Mouse (Mus musculus) limb, embryonic 12.5 days (tissue): Measurements from ENCODE around the gene Gm35315. TPM values are rescaled to one million over a fixed set of nuclear protein-coding genes. Genes with fewer than 3 reads are reported as not detected.
"Not testable (repeated sequence)": the region's sequence is repeated elsewhere in the genome, so short reads cannot be mapped to it uniquely, and the experiment has no call there.

Experiments used
- ATAC-seq: fragments of 200-750 bp; cut with Nextera tagmentation; 2 replicates; pipeline ENCODE4 v1.8.0; 2017; ENCODE audit warnings: low read depth, moderate TSS enrichment; ENCODE audit not compliant: insufficient number of reproducible peaks, insufficient read depth, low FRiP score, low TSS enrichment
- H3K27ac ChIP-seq: fragments of 300-500 bp; sonication (generic); 2 replicates; pipeline ENCODE4 v1.5.1; 2016; ENCODE audit warnings: mild to moderate bottlenecking, moderate library complexity
- H3K27me3 ChIP-seq: fragments of 300-500 bp; sonication (generic); 2 replicates; pipeline ENCODE4 v1.6.1; 2016; ENCODE audit warnings: mild to moderate bottlenecking, moderate library complexity
- H3K36me3 ChIP-seq: fragments of 300-500 bp; sonication (generic); 2 replicates; pipeline ENCODE4 v1.6.1; 2016; ENCODE audit warnings: mild to moderate bottlenecking, moderate library complexity
- H3K4me1 ChIP-seq: fragments of 300-500 bp; sonication (generic); replicated peaks from 2 replicates; pipeline ENCODE4 v1.6.1; 2016
- H3K4me2 ChIP-seq: fragments of 300-500 bp; sonication (generic); 2 replicates; pipeline ENCODE4 v1.6.1; 2016; ENCODE audit warnings: mild to moderate bottlenecking, moderate library complexity
- H3K4me3 ChIP-seq: fragments of 300-500 bp; sonication (generic); replicated peaks from 2 replicates; pipeline ENCODE4 v1.5.1; 2016; ENCODE audit warnings: mild to moderate bottlenecking
- H3K9ac ChIP-seq: fragments of 300-500 bp; sonication (generic); replicated peaks from 2 replicates; pipeline ENCODE4 v1.6.1; 2016; ENCODE audit warnings: mild to moderate bottlenecking, moderate library complexity
- H3K9me3 ChIP-seq: fragments of 300-500 bp; sonication (generic); 2 replicates; pipeline ENCODE4 v1.6.1; 2016; ENCODE audit warnings: mild to moderate bottlenecking, moderate library complexity
- WGBS: fragments of 180-500 bp; shearing (Covaris S2); methylation state at CpG from one replicate; pipeline ENCODE4 v1.1.7; 2016; 5-methylcytosine and 5-hydroxymethylcytosine counted together
- polyA plus RNA-seq: library from polyadenylated mRNA; unstranded; fragments of >200 nt; fragmentation: Nextera tagmentation; extraction: Ambion mirVana; gene quantifications from 2 replicates; pipeline ENCODE4 v1.2.1, GENCODE M21; 2016

Gm35315 gene
- 1.1 and 1.7 TPM in 2 replicates for polyA plus RNA-seq

GRCm38 (mm10) chr5:110094030-110094846 lies at the start of gene Gm35315:
Gene Gm35315, minus strand, starts transcription at chr5:110094420.
- Histone ChIP-seq H3K9ac (peak within 1 kb of the TSS; percentile 54), H3K27me3 (no peaks in the 10 kb centered on the region), H3K27ac (peak within 1 kb of the TSS; percentile 79), H3K9me3 (no peaks in the 10 kb centered on the region), H3K4me1 (peaks cover 10% of the 10 kb centered on the region), H3K4me2 (peak within 1 kb of the TSS; percentile 72), H3K4me3 (peak within 1 kb of the TSS; percentile 50), H3K36me3 (no peaks in the 10 kb centered on the region)
- peak; percentile 93 for ATAC-seq
- 3% methylated on average over 25 of the region's 25 CpGs for WGBS

- ATAC-seq = no peak
- Histone ChIP-seq H3K9ac (no peak overlapping the region), H3K36me3 (peaks cover 69% of the 10 kb centered on the region), H3K4me2 (no peak overlapping the region), H3K9me3 (no peaks in the 10 kb centered on the region), H3K27me3 (no peaks in the 10 kb centered on the region), H3K27ac (no peak overlapping the region), H3K4me1 (no peaks in the 10 kb centered on the region), H3K4me3 (no peak overlapping the region)
- 85% methylated on average over 5 of the region's 5 CpGs for whole genome bisulfite sequencing
Observed at GRCm38 (mm10) chr5:110143007-110143406, 48.8 kb upstream of the Gm35315 start.

GRCm38 (mm10) chr5:110142309-110142708 lies 48.1 kb upstream of the Gm35315 start:
- H3K9ac ChIP-seq = no peak overlapping the region
- H3K4me1 ChIP-seq = no peaks in the 10 kb centered on the region
- ATAC-seq = no peak
- no peak overlapping the region for H3K4me3 ChIP-seq
- H3K4me2 ChIP-seq = no peak overlapping the region
- no peak overlapping the region for H3K27ac ChIP-seq
- no peaks in the 10 kb centered on the region for H3K9me3 ChIP-seq
- H3K27me3 ChIP-seq = no peaks in the 10 kb centered on the region
- WGBS = 92% methylated on average over 2 of the region's 2 CpGs
- peaks cover 66% of the 10 kb centered on the region for H3K36me3 ChIP-seq

GRCm38 (mm10) chr5:110140424-110140823 lies 46.2 kb upstream of the Gm35315 start:
- Histone ChIP-seq H3K27me3 (no peaks in the 10 kb centered on the region), H3K4me3 (no peak overlapping the region), H3K9me3 (no peaks in the 10 kb centered on the region), H3K4me2 (no peak overlapping the region), H3K4me1 (no peaks in the 10 kb centered on the region; the same call in 1 of the 2 replicates), H3K27ac (no peak overlapping the region), H3K9ac (no peak overlapping the region), H3K36me3 (peaks cover 50% of the 10 kb centered on the region)
- no peak for ATAC-seq
- 92% methylated on average over 7 of the region's 7 CpGs for WGBS

- H3K27me3 ChIP-seq = no peaks in the 10 kb centered on the region
- no peak for ATAC-seq
- no peak overlapping the region for H3K27ac ChIP-seq
- H3K9ac ChIP-seq = no peak overlapping the region
- peaks cover 5% of the 10 kb centered on the region; the same call in 1 of the 2 replicates for H3K9me3 ChIP-seq
- no peak overlapping the region for H3K4me3 ChIP-seq
- no peaks in the 10 kb centered on the region; the same call in 1 of the 2 replicates for H3K4me1 ChIP-seq
- WGBS = 92% methylated on average over 3 of the region's 3 CpGs
- H3K36me3 ChIP-seq = peaks cover 39% of the 10 kb centered on the region
- no peak overlapping the region for H3K4me2 ChIP-seq
Observed at GRCm38 (mm10) chr5:110139325-110139724, 45.1 kb upstream of the Gm35315 start.

GRCm38 (mm10) chr5:110137816-110138215 lies 43.6 kb upstream of the Gm35315 start:
- no peak for ATAC-seq
- Histone ChIP-seq H3K36me3 (peaks cover 28% of the 10 kb centered on the region), H3K4me1 (no peaks in the 10 kb centered on the region; the same call in 1 of the 2 replicates), H3K9ac (no peak overlapping the region), H3K27ac (no peak overlapping the region), H3K27me3 (no peaks in the 10 kb centered on the region), H3K4me3 (no peak overlapping the region), H3K4me2 (no peak overlapping the region), H3K9me3 (peaks cover 15% of the 10 kb centered on the region)
- WGBS = 96% methylated on average over 3 of the region's 3 CpGs

GRCm38 (mm10) chr5:110136087-110136464 lies 41.9 kb upstream of the Gm35315 start:
- peaks cover 15% of the 10 kb centered on the region for H3K36me3 ChIP-seq
- no peaks in the 10 kb centered on the region for H3K27me3 ChIP-seq
- no peaks in the 10 kb centered on the region; the same call in 1 of the 2 replicates for H3K4me1 ChIP-seq
- peaks cover 20% of the 10 kb centered on the region for H3K9me3 ChIP-seq
- H3K27ac ChIP-seq = peak overlapping the region; percentile 23; the same call in 1 of the 2 replicates
- peak overlapping the region; percentile 82 for H3K4me2 ChIP-seq
- WGBS = 5% methylated on average over 18 of the region's 18 CpGs
- H3K4me3 ChIP-seq = peak overlapping the region; percentile 82
- peak overlapping the region; percentile 73 for H3K9ac ChIP-seq
- no peak for ATAC-seq

GRCm38 (mm10) chr5:110135293-110136086 lies 41.3 kb upstream of the Gm35315 start, which contains the start of gene Chfr:
Gene Chfr, plus strand, starts transcription at chr5:110135842.
- Histone ChIP-seq H3K4me2 (peak within 1 kb of the TSS; percentile 82), H3K9me3 (peaks cover 20% of the 10 kb centered on the region), H3K4me1 (no peaks in the 10 kb centered on the region; the same call in 1 of the 2 replicates), H3K27ac (peak within 1 kb of the TSS; percentile 45), H3K36me3 (peaks cover 19% of the 10 kb centered on the region), H3K27me3 (no peaks in the 10 kb centered on the region), H3K9ac (peak within 1 kb of the TSS; percentile 73), H3K4me3 (peak within 1 kb of the TSS; percentile 82)
- WGBS = 4% methylated on average over 46 of the region's 46 CpGs
- peak; percentile 98 for ATAC-seq

- WGBS = 90% methylated on average over 3 of the region's 3 CpGs
- H3K27me3 ChIP-seq, H3K9me3 ChIP-seq, ATAC-seq, H3K4me2 ChIP-seq, H3K27ac ChIP-seq, H3K4me3 ChIP-seq, H3K9ac ChIP-seq, H3K4me1 ChIP-seq: not testable (repeated sequence)
- peaks cover 55% of the 10 kb centered on the region for H3K36me3 ChIP-seq
Observed at GRCm38 (mm10) chr5:110122380-110122779, 28.2 kb upstream of the Gm35315 start.

- H3K36me3 ChIP-seq = peaks cover 31% of the 10 kb centered on the region
- H3K4me1 ChIP-seq = peaks cover 17% of the 10 kb centered on the region
- H3K9me3 ChIP-seq = peaks cover under 1% of the 10 kb centered on the region; the same call in 1 of the 2 replicates
- peak within 1 kb of the TSS; percentile 31; the same call in 1 of the 2 replicates for H3K27ac ChIP-seq
- ATAC-seq = peak; percentile 30
- H3K9ac ChIP-seq = peak within 1 kb of the TSS; percentile 55
- peak within 1 kb of the TSS; percentile 63 for H3K4me2 ChIP-seq
- H3K27me3 ChIP-seq = no peaks in the 10 kb centered on the region
- WGBS = 3% methylated on average over 12 of the region's 12 CpGs
- H3K4me3 ChIP-seq = peak within 1 kb of the TSS; percentile 50
Observed at GRCm38 (mm10) chr5:110109991-110110441, 15.8 kb upstream of the Gm35315 start, which contains the start of gene Zfp605. Gene Zfp605, plus strand, starts transcription at chr5:110110092.

GRCm38 (mm10) chr5:110108305-110108628 lies 14.0 kb upstream of the Gm35315 start:
- Histone ChIP-seq H3K36me3 (peaks cover 44% of the 10 kb centered on the region), H3K4me2 (peak overlapping the region; percentile 93), H3K4me3 (peak overlapping the region; percentile 79), H3K4me1 (peaks cover 17% of the 10 kb centered on the region), H3K9ac (no peak overlapping the region), H3K27ac (peak overlapping the region; percentile 98), H3K27me3 (no peaks in the 10 kb centered on the region), H3K9me3 (peaks cover 3% of the 10 kb centered on the region; the same call in 1 of the 2 replicates)
- no peak for ATAC-seq
- 0% methylated on average over 7 of the region's 7 CpGs for WGBS
